Comparison of ENCODE assay signal across 10 mouse cellular contexts in genomic region chr14:30168902-30169301, GRCm38 (mm10).
DNase-seq lines count a peak whose midpoint lies in the region; ATAC-seq lines count a peak whose summit lies in the region.
"Had no signal": no experiment of that assay in that cellular context is flagged by ENCODE, and none has a peak within 500 bp of the region (broad histone marks: within the 10 kb centered on the region; RNA-seq: fewer than 3 reads in every experiment).

No protein-coding gene starts in this region.

- H3K4me1 ChIP-seq in kidney, embryonic 15.5 days = peaks cover 20% of the 10 kb centered on the region
- peaks cover 7% of the 10 kb centered on the region for H3K4me1 ChIP-seq in kidney, embryonic 14.5 days (ENCODE audit: control insufficient read depth, insufficient read depth, low read length)

- 55% methylated on average over 3 of the region's 3 CpGs for WGBS in kidney, embryonic 15.5 days
- WGBS in kidney, embryonic 14.5 days = 48% methylated on average over 3 of the region's 3 CpGs

- 0 out of 2 replicates have a peak, but pooled peaks have one; percentile 46 for ATAC-seq in kidney, embryonic 15.5 days (replicated peaks; ENCODE audit: low FRiP score)
- ATAC-seq in kidney, embryonic 14.5 days (ENCODE audit: low FRiP score, low TSS enrichment) = no peak
- ATAC-seq: activated CD4-positive, CD25-positive, alpha-beta regulatory T cell, adult 4 months had no signal

- no peak overlapping the region for H3K9ac ChIP-seq in kidney, embryonic 15.5 days
- H3K9ac ChIP-seq in kidney, embryonic 14.5 days (ENCODE audit: low read depth, low read length) = no peak overlapping the region

- H3K27ac ChIP-seq in kidney, embryonic 15.5 days = no peak overlapping the region
- H3K27ac ChIP-seq in kidney, embryonic 14.5 days (ENCODE audit: low read depth, low read length) = no peak overlapping the region
- H3K27ac ChIP-seq: layer of hippocampus, adult 2 months had no signal

- H3K27me3 ChIP-seq in kidney, embryonic 15.5 days = no peaks in the 10 kb centered on the region
- H3K27me3 ChIP-seq in kidney, embryonic 14.5 days (ENCODE audit: control insufficient read depth, insufficient read depth, low read length) = no peaks in the 10 kb centered on the region

- no peaks in the 10 kb centered on the region for H3K9me3 ChIP-seq in kidney, embryonic 15.5 days (replicated peaks)
- no peaks in the 10 kb centered on the region for H3K9me3 ChIP-seq in kidney, embryonic 14.5 days (ENCODE audit: control insufficient read depth, low read length)

- DNase-seq in cerebellum, postnatal 10 days = peak; percentile 72 to 79
- no peak for DNase-seq in cerebellum, adult 9-11 months
- peak; percentile 53 to 70 for DNase-seq in cerebellum, postnatal 25 days
- DNase-seq in kidney, postnatal 36 days = peak; percentile 8 to 45
- DNase-seq in right cerebral cortex, postnatal 14 days = no peak
- DNase-seq: gastrocnemius, postnatal 14 days had no signal

- no peak overlapping the region for H3K4me2 ChIP-seq in kidney, embryonic 15.5 days
- H3K4me2 ChIP-seq in kidney, embryonic 14.5 days (replicated peaks; ENCODE audit: low read depth, low read length) = no peak overlapping the region

- no peak overlapping the region for H3K4me3 ChIP-seq in kidney, embryonic 15.5 days (replicated peaks)
- H3K4me3 ChIP-seq in kidney, embryonic 14.5 days (ENCODE audit: low read length) = no peak overlapping the region
- H3K4me3 ChIP-seq: layer of hippocampus, adult 2 months had no signal

- no peaks in the 10 kb centered on the region for H3K36me3 ChIP-seq in kidney, embryonic 15.5 days
- no peaks in the 10 kb centered on the region for H3K36me3 ChIP-seq in kidney, embryonic 14.5 days (ENCODE audit: control insufficient read depth, insufficient read depth, low read length)

Comparison
In these comparisons a context has a peak if more than half of its experiments do, and no peak if none do; other contexts are left out.
1. DNase-seq: peak in cerebellum, postnatal 10 days (2 of 2), cerebellum, postnatal 25 days (2 of 2) and kidney, postnatal 36 days (2 of 2); none in cerebellum, adult 9-11 months (single experiment) and right cerebral cortex, postnatal 14 days (single experiment).